Mouse (Mus musculus) CD4-positive naive resting alpha-beta T cell, adult 76 days (primary cell): Measurements from ENCODE around the gene Scd3. TPM values are rescaled to one million over a fixed set of nuclear protein-coding genes. Genes with fewer than 3 reads are reported as not detected.

ENCODE experiments used
- total RNA-seq: library from RNA; stranded (reverse); gene quantifications from one replicate; pipeline ENCODE4 v1.2.4, GENCODE M21; 2023

The Scd3 gene
- total RNA-seq, result not detected

DNA sequence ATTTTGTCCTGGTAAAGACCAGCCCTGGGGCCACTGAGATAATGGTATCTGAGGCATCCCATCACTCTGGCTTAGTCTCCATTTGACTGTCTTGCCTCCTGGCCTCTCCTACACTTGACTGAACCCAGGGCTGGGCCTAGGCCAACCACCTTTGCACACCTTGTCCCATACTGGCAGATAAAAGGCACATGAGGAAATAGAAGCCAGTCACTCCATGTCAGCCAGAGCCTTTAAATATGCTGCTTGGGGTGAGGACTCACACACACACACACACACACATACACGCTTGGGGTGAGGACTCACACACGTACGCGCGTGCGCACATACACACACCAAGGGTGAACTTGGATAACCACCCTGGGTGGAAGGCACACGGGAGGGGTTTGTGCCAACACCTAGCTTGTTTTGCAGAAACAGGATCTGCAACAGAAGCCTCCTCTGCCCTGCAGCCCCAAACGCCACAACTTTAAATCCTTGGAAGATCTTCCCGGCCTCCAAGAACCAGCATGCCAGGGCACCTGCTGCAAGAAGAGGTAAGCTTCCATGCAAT, at the start of gene Scd3:
TSS of gene Scd3 (plus strand) at position 255 of the 550 bp plus-strand sequence.

DNA sequence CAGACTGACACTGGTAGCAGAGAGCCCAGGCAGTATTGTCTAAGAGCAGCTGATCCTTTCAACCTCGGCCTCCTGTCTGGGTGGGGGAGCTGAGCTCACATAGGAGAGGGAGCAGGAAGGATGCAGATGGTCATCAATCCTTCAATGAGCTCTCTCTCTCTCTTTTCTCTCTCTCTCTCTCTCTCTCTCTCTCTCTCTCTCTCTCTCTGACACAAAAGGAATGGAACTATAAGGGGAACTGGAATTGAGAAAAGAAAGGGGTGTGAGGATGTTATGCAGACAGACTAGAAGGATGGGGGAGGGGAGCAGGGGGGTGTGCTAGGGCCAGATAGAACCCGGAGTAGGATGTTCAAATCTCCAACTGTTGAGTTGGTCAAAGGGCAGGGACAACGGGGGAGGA, 10.7 kb upstream of the Scd3 start, which contains the start of gene Pkd2l1:
TSS of gene Pkd2l1 (minus strand) at position 101 of the 400 bp plus-strand sequence.

DNA sequence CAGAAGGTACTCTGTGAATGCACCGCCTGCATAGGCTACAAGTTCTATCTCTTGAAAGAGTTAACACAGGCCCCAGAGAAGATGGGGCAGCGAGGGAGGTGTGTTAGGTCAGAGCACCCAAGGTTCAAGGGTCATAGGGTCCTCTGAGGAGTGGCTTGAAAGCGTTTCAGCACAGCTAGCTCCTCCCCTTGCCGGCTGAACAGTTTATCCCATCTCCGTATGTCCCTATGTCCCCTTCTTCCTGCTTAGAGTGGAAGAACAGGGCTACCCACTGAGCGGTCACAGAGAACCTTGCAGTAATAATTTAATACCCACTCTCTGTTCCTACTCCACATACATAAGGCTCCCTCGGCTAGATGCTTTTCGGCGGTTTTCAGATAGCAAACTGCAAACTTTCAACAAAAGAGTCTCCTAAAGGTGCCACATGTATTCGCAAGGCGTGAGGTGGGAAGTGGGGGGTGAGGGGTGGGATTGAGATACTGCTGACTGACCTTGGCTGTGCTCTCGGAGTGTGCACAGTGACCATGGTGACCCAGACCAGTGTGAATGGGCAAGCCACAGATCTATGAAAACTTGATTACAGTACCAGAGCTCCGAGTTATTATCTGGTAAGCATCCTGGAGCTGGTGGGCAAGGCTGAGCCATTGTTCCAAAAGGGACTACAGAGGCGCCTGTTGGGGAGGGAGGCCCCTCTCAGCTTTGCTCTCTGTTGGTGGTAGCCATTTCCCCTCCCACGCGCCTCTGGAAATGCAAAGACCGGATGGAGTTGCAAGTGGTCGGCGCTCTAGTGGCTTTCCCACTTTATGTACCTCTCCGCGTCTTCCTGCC, 90.1 kb downstream of the Scd3 start, which contains the start of gene Scd2:
TSS of gene Scd2 (plus strand) at position 734 of the 828 bp plus-strand sequence.

Other genes with a start within 250 kb of the Scd3 start
- not detected for gene Cpn1, start 216.7 kb upstream of the Scd3 start, total RNA-seq
- gene Cyp2c23, start 174.1 kb upstream of the Scd3 start, total RNA-seq, result not detected
- gene Erlin1, start 133.5 kb upstream of the Scd3 start, total RNA-seq, result 6.0 TPM
- 78.1 TPM for gene Chuk, start 95.8 kb upstream of the Scd3 start, total RNA-seq
- 20.5 TPM for gene Cwf19l1, start 67.4 kb upstream of the Scd3 start, total RNA-seq
- gene Bloc1s2, start 56.8 kb upstream of the Scd3 start, total RNA-seq, result 73.7 TPM
- gene Pkd2l1, start 10.8 kb upstream of the Scd3 start, total RNA-seq, result not detected
- gene Scd2, start 90.4 kb downstream of the Scd3 start, total RNA-seq, result 10.9 TPM
- gene Scd4, start 129.8 kb downstream of the Scd3 start, total RNA-seq, result 0.18 TPM
- 55.1 TPM for gene Scd1, start 204.6 kb downstream of the Scd3 start, total RNA-seq